Mouse (Mus musculus) liver, embryonic 14.5 days (tissue): ENCODE measurements around the gene Arl15. TPM values are rescaled to one million over a fixed set of nuclear protein-coding genes. Genes with fewer than 3 reads are reported as not detected.
A peak's percentile ranks its signal among the peaks of the same experiment; 100 is the strongest.

ENCODE experiments used
- ATAC-seq: fragments of 200-750 bp; cut with Nextera tagmentation; 2 replicates; pipeline ENCODE4 v1.8.0; 2017; ENCODE audit warnings: moderate number of reproducible peaks, mild to moderate bottlenecking, moderate library complexity; ENCODE audit not compliant: insufficient read depth
- DNase-seq, 3 experiments: peaks; one replicate each; pipeline ENCODE4 v3.0.0-alpha.2; 2012 to 2013; ENCODE audit warnings: low read depth in 3 of 3, low spot score in 3 of 3
- H3K27ac ChIP-seq: fragments of 300-500 bp; sonication (generic); 2 replicates; pipeline ENCODE4 v1.5.1; 2014; ENCODE audit warnings: moderate library complexity, mild to moderate bottlenecking, control low read depth, inconsistent platforms
- H3K27me3 ChIP-seq: fragments of 300-500 bp; sonication (generic); 2 replicates; pipeline ENCODE4 v1.6.1; 2014; ENCODE audit warnings: mild to moderate bottlenecking, low read length, moderate library complexity; ENCODE audit not compliant: control insufficient read depth, insufficient read depth
- H3K36me3 ChIP-seq: fragments of 300-500 bp; sonication (generic); replicated peaks from 2 replicates; pipeline ENCODE4 v1.6.1; 2014; ENCODE audit warnings: low read depth; ENCODE audit not compliant: control insufficient read depth, insufficient read depth
- H3K4me1 ChIP-seq, 2 experiments: fragments of 200-500 bp in 1 of 2; fragments of 300-500 bp in 1 of 2; sonication (generic) in 1 of 2; replicated peaks; 2 replicates each; pipeline ENCODE4 v1.6.1; 2012 to 2014; ENCODE audit warnings: antibody characterized with exemption in 1 of 2, inconsistent platforms in 1 of 2, low read length in 1 of 2; ENCODE audit not compliant: control insufficient read depth in 2 of 2, insufficient read depth in 2 of 2
- H3K4me2 ChIP-seq: fragments of 300-500 bp; sonication (generic); 2 replicates; pipeline ENCODE4 v1.6.1; 2014; ENCODE audit warnings: low read depth, mild to moderate bottlenecking, control low read depth, moderate library complexity
- H3K4me3 ChIP-seq, 2 experiments: fragments of 200-500 bp in 1 of 2; fragments of 300-500 bp in 1 of 2; sonication (generic) in 1 of 2; 2 replicates each; pipeline ENCODE4 v1.5.1; 2012 to 2014; ENCODE audit warnings: low read depth in 2 of 2, low read length in 2 of 2, mild to moderate bottlenecking in 2 of 2, control low read depth in 1 of 2, inconsistent platforms in 1 of 2, moderate library complexity in 1 of 2; ENCODE audit not compliant: insufficient read depth in 1 of 2
- H3K9ac ChIP-seq: fragments of 300-500 bp; sonication (generic); replicated peaks from 2 replicates; pipeline ENCODE4 v1.6.1; 2014; ENCODE audit warnings: mild to moderate bottlenecking, control low read depth, moderate library complexity
- H3K9me3 ChIP-seq: fragments of 300-500 bp; sonication (generic); 2 replicates; pipeline ENCODE4 v1.6.1; 2016; ENCODE audit warnings: low read length, mixed read lengths; ENCODE audit not compliant: control insufficient read depth
- CTCF ChIP-seq: IDR thresholded peaks from 2 replicates; pipeline ENCODE4 v1.5.1; 2016; ENCODE audit warnings: antibody characterized with exemption, low read depth, control low read depth
- EP300 ChIP-seq: IDR thresholded peaks from 2 replicates; pipeline ENCODE4 v1.6.1; 2016; ENCODE audit warnings: antibody characterized with exemption, low read depth
- WGBS: fragments of 180-500 bp; shearing (Covaris S2); extraction: QIAGEN DNeasy Blood & Tissue Kit; methylation state at CpG from one replicate; pipeline ENCODE4 v1.1.7; 2014; ENCODE audit not compliant: insufficient replicate concordance; 5-methylcytosine and 5-hydroxymethylcytosine counted together
- polyA plus RNA-seq, 2 experiments: library from polyadenylated mRNA; depleted of rRNA in 1 of 2; stranded (reverse) in 1 of 2; unstranded in 1 of 2; fragments of >200 nt; fragmentation: Nextera tagmentation in 1 of 2; extraction: Ambion mirVana in 1 of 2; gene quantifications; 2 replicates each; pipeline versions ENCODE4 v1.2.1 to v1.2.3; 2012 to 2014

Gene Arl15
- polyA plus RNA-seq, 2 experiments = 2.0 to 2.6 TPM

DNA sequence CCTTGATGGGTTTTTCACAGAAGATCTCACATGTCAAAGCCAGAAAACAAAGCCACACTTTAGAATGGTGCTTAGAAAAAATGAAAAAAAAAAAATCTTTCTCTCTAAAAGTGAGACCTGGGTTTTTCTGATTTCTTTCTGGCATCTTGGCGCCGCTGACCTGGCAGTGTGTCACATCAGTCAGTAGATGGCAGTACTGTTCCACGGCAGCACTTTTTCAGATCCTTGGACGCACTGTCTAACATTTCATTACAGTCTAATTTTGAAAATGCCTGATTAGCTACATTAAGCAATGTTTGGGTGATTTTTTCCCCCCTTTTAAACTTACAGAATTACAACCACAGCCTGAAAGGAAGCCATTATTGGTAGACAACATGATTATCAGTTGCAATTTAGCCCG is 83.1 kb downstream of the Arl15 start:
- no peaks in the 10 kb centered on the region for H3K27me3 ChIP-seq
- no peak overlapping the region for H3K9ac ChIP-seq
- TF ChIP-seq CTCF = peak; percentile 87
- no peak for TF ChIP-seq EP300
- H3K9me3 ChIP-seq = no peaks in the 10 kb centered on the region
- ATAC-seq (no peak), DNase-seq (no peak)
- WGBS = 19% methylated on average over 5 of the region's 5 CpGs
- no peak overlapping the region for H3K4me2 ChIP-seq
- H3K4me1 ChIP-seq = no peaks in the 10 kb centered on the region; a peak in 1 of 4 replicates
- H3K4me3 ChIP-seq = no peak overlapping the region
- H3K36me3 ChIP-seq = no peaks in the 10 kb centered on the region
- no peak overlapping the region for H3K27ac ChIP-seq

DNA sequence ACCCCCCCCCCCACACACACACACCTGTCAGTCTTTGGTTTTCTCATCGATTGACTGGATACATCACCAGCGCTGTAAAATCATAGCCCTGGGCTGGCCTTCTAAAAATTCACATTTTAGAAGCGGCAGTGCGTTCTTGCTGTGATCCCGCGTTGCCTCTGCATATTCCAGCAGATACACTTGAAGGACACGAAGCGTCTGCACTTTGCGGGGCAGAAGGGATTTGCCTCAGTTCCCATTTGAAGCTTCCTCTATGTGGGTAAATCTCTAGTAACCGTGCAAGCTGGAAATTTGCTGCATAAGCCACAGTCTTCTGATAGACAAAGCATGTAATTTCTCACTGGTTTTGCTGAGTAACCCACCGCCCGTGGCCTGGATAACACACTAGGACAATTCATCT is 84.3 kb downstream of the Arl15 start:
- no peaks in the 10 kb centered on the region for H3K36me3 ChIP-seq
- no peak overlapping the region for H3K4me3 ChIP-seq
- H3K27ac ChIP-seq = no peak overlapping the region
- no peaks in the 10 kb centered on the region; a peak in 1 of 4 replicates for H3K4me1 ChIP-seq
- H3K9me3 ChIP-seq = no peaks in the 10 kb centered on the region
- no peak for TF ChIP-seq EP300
- no peak for TF ChIP-seq CTCF
- no peaks in the 10 kb centered on the region for H3K27me3 ChIP-seq
- whole genome bisulfite sequencing = 71% methylated on average over 12 of the region's 12 CpGs
- no peak for DNase-seq
- H3K9ac ChIP-seq = no peak overlapping the region
- ATAC-seq = no peak
- H3K4me2 ChIP-seq = no peak overlapping the region

DNA sequence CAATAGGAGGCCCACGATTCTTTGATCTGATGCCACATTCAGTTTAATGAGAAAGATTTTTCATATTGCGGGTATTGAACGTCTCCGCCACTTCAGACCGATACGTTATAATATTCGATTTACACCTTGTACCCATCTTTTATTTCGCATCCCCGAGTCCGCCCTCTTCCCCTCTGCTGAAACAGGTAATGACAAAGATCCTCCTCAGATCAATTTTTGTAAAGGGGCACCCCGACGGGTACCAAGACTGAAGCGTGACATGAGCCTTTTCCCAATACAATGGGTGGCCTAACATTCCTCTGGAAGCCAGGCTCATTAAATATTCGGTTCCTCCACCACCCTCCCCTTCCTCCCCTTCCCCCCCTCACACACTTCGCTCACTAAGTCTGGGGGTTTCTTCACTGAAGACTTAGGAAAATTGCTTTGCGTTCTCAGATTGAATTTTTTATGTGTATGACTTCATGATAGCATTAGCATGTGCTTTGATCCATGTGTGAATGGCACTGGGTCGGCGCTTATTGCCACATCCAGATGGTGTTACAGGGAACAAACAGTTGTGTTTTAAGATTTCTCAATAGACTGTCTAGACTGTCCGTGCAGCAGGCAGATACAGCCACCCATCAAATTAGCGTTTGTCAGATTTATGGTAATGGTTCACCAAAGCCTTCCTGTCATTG is 85.5 kb downstream of the Arl15 start:
- no peak for DNase-seq
- H3K27ac ChIP-seq = no peak overlapping the region
- no peak overlapping the region for H3K9ac ChIP-seq
- no peak overlapping the region for H3K4me3 ChIP-seq
- TF ChIP-seq CTCF = no peak
- no peak for TF ChIP-seq EP300
- peak overlapping the region; percentile 33; the same call in 1 of the 2 replicates for H3K4me2 ChIP-seq
- H3K36me3 ChIP-seq = no peaks in the 10 kb centered on the region
- no peaks in the 10 kb centered on the region for H3K9me3 ChIP-seq
- 51% methylated on average over 20 of the region's 20 CpGs for WGBS
- H3K4me1 ChIP-seq = no peaks in the 10 kb centered on the region; a peak in 1 of 4 replicates
- ATAC-seq = peak; percentile 31; the same call in 1 of the 2 replicates
- no peaks in the 10 kb centered on the region for H3K27me3 ChIP-seq

DNA sequence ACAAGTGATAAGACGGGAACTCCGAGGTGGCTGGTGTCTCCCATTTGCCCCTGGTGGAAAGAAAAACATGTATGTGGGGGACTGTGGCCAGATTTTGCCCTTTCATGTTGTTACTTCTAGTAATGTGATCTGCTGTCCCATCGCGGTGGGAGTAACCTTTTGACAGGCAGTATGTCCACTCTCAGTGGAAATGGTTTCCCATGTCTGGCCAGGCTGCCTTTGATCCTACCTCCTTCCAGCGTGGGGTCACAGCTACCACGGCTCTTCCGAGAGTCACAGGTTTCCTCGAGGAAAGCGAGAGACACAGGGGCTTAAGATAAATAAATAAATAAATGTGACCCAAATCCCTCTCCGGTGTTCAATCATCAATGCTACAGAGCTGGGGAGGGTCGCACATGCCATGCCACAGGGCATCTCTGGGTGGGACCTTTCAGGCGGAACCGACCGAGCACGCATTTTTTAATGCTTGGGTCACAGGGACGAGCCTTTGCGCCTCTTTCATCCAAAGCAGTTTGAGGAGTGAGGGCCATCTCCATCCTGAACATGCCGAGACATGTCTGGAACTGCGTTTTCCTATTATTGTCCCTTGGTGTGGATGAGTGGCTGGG is 86.4 kb downstream of the Arl15 start:
- H3K4me3 ChIP-seq = no peak overlapping the region
- no peaks in the 10 kb centered on the region for H3K36me3 ChIP-seq
- DNase-seq = no peak
- H3K4me2 ChIP-seq = peak overlapping the region; percentile 33
- no peak for ATAC-seq
- TF ChIP-seq CTCF (no peak), EP300 (no peak)
- H3K9me3 ChIP-seq = no peaks in the 10 kb centered on the region
- H3K27ac ChIP-seq = no peak overlapping the region
- H3K9ac ChIP-seq = no peak overlapping the region
- WGBS = 45% methylated on average over 19 of the region's 19 CpGs
- no peaks in the 10 kb centered on the region for H3K4me1 ChIP-seq
- no peaks in the 10 kb centered on the region for H3K27me3 ChIP-seq

DNA sequence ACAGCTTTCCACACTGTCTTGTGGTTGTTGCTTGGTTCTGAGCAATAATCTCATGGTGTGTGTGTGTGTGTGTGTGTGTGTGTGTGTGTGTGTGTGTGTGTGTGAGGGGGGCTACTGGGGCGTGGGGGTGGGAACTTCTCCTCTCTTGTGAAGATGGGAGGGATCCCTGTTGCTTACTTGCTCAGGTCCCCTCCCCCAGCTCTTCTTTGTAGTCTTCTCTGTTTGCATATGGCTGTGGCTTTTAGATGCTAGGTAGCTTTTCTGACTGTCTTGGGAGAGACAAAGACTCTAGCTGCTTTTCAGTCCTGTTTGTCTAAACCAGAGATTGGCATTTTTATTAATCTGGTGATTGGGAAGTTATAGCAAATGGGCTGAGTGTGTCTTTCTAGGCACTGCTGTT is 88.7 kb downstream of the Arl15 start:
- H3K27ac ChIP-seq = no peak overlapping the region
- H3K9me3 ChIP-seq = no peaks in the 10 kb centered on the region
- DNase-seq (no peak), ATAC-seq (no peak)
- H3K4me2 ChIP-seq = no peak overlapping the region
- no peak overlapping the region for H3K4me3 ChIP-seq
- WGBS = 19% methylated on average over 1 of the region's 1 CpGs
- no peaks in the 10 kb centered on the region for H3K36me3 ChIP-seq
- TF ChIP-seq CTCF (no peak), EP300 (no peak)
- H3K27me3 ChIP-seq = no peaks in the 10 kb centered on the region
- H3K4me1 ChIP-seq = no peaks in the 10 kb centered on the region
- no peak overlapping the region for H3K9ac ChIP-seq
